Mouse (Mus musculus) C2C12 (cell line): ENCODE data around the gene Ly75. TPM values are rescaled to one million over a fixed set of nuclear protein-coding genes. Genes with fewer than 3 reads are reported as not detected.

Experiments used
- H3K27me3 ChIP-seq: one replicate; pipeline ENCODE4 v1.6.1; 2011; ENCODE audit not compliant: control insufficient read depth, insufficient read depth, insufficient read length
- H3K36me3 ChIP-seq: one replicate; pipeline ENCODE4 v1.6.1; 2011; ENCODE audit not compliant: control insufficient read depth, insufficient read depth
- H3K4me3 ChIP-seq: one replicate; pipeline ENCODE4 v1.5.1; 2011; ENCODE audit warnings: mild to moderate bottlenecking, control low read depth; ENCODE audit not compliant: poor library complexity, insufficient read depth, severe bottlenecking
- H3K79me2 ChIP-seq: one replicate; pipeline ENCODE4 v1.6.1; 2011; ENCODE audit not compliant: control insufficient read depth, insufficient read depth
- H3K79me3 ChIP-seq: one replicate; pipeline ENCODE4 v1.6.1; 2011; ENCODE audit warnings: low read depth, control low read depth
- H3ac ChIP-seq: one replicate; pipeline ENCODE3; 2011; ENCODE audit warnings: low read depth; ENCODE audit not compliant: control insufficient read depth, insufficient read length
- CEBPB ChIP-seq: IDR thresholded peaks from one replicate; pipeline ENCODE4 v1.6.1; 2011; ENCODE audit warnings: low read depth, mild to moderate bottlenecking, control low read depth, moderate library complexity
- CTCF ChIP-seq: IDR thresholded peaks from one replicate; pipeline ENCODE4 v1.5.1; 2011; ENCODE audit not compliant: control insufficient read depth, insufficient read depth, insufficient read length
- FOSL1 ChIP-seq: IDR thresholded peaks from one replicate; pipeline ENCODE4 v1.8.0; 2011; ENCODE audit warnings: mild to moderate bottlenecking, low read length; ENCODE audit not compliant: poor library complexity, insufficient read depth, severe bottlenecking
- MAX ChIP-seq: IDR thresholded peaks from one replicate; pipeline ENCODE4 v1.6.1; 2011; ENCODE audit warnings: mild to moderate bottlenecking, control low read depth
- MYOD1 ChIP-seq: IDR thresholded peaks from one replicate; pipeline ENCODE4 v1.6.1; 2011; ENCODE audit warnings: low read depth; ENCODE audit not compliant: control insufficient read depth, insufficient read length
- MYOG ChIP-seq: IDR thresholded peaks from one replicate; pipeline ENCODE4 v1.6.1; 2011; ENCODE audit not compliant: control insufficient read depth, insufficient read length; ENCODE audit errors: extremely low read depth
- USF1 ChIP-seq: IDR thresholded peaks from one replicate; pipeline ENCODE4 v1.6.1; 2011; ENCODE audit warnings: low read depth, mild to moderate bottlenecking, control low read depth, moderate library complexity
- polyA plus RNA-seq: library from polyadenylated mRNA; unstranded; fragments of >200 nt; fragmentation: generic; extraction: Trizol; gene quantifications from one replicate; pipeline ENCODE4 v1.2.1, GENCODE M21; 2012; ENCODE audit warnings: missing spikeins

Gene Ly75
- polyA plus RNA-seq, 1 experiment = 8.7 TPM

DNA sequence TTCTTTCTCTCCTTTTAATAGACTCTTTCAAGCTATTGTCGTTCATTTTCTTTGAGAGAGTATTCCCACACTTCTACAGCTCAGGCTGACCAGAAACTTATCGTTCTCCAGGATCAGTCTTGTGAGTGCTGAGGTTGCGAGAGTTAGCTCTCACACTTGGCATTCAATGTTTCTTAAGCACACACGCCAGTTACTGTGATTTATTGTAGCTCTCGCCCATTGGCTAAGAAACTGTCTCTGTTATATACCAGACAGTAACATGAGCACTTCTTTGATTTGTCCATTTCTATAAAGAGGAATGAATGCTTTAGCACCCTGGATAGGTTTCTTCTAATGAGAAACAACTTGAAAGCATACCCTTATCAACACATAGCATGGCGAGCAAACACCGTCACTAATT lies 15.2 kb downstream of the Ly75 start:
- no peak overlapping the region for H3ac ChIP-seq
- TF ChIP-seq MYOG (no peak), MAX (no peak), FOSL1 (no peak), CTCF (no peak), USF1 (no peak), CEBPB (no peak), MYOD1 (no peak)
- H3K36me3 ChIP-seq = peaks cover 14% of the 10 kb centered on the region
- no peak overlapping the region for H3K4me3 ChIP-seq
- no peaks in the 10 kb centered on the region for H3K27me3 ChIP-seq
- no peaks in the 10 kb centered on the region for H3K79me3 ChIP-seq
- H3K79me2 ChIP-seq = peaks cover 7% of the 10 kb centered on the region

DNA sequence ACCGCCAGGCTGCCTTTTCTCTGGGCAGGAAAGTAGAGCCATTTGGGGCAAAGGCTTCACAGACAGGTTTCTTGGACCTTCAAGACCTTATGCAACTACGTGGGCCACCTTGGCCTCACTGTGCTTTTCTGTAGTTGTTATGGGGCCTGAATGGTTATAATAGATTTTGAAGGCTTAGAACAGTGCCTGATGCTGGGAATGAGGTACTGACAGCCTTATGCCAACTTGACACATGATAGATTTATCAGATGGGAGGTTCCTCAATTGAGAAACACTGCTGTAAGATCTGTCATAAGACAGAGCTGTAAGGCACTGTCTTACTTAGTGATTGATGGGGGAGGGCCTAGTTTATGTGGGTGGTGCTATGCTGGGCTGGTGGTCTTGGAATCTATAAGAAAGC lies 15.9 kb downstream of the Ly75 start:
- no peaks in the 10 kb centered on the region for H3K79me3 ChIP-seq
- no peak overlapping the region for H3K4me3 ChIP-seq
- H3K36me3 ChIP-seq = peaks cover 21% of the 10 kb centered on the region
- H3ac ChIP-seq = no peak overlapping the region
- peaks cover 7% of the 10 kb centered on the region for H3K79me2 ChIP-seq
- no peaks in the 10 kb centered on the region for H3K27me3 ChIP-seq
- no peak for TF ChIP-seq CTCF
- no peak for TF ChIP-seq USF1
- no peak for TF ChIP-seq MAX
- TF ChIP-seq FOSL1 = no peak
- no peak for TF ChIP-seq MYOG
- TF ChIP-seq MYOD1 = no peak
- TF ChIP-seq CEBPB = no peak

DNA sequence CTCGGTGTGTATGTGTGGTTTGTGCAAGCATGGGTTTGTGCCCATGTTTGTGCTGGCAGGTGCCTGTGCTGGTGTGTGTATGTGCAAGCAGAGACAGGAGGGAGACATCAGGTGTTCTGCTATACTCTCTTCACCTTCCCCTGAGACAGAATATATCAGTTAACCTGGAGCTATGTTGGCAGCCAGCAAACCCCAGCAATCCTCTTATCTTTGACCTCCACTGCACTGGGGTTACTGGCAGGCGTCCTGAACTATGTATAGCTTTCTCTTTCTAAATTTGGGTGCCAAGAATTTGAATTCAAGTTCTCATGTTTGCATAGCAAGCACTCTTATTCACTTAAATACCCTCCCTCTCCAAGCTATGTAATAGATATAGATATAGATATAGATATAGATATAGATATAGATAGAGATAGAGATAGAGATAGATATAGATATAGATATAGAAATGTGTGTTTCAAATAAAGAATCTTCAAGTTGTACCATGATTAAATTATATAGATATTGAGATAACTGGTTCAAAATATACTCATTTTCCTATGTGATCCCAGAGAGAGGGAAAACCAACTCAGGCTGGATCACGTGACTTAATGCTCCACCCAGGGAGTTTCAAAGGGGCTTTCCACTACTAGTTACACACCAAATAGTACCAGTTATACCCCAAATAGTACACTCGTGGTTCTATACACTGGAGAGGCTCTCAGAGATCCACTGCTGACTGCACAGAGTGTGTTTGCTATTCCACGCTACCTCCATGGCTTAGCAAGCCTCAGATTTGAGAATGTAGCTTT lies 17.1 kb downstream of the Ly75 start:
- Histone ChIP-seq H3K4me3 (no peak overlapping the region), H3K36me3 (peaks cover 19% of the 10 kb centered on the region), H3ac (no peak overlapping the region), H3K27me3 (no peaks in the 10 kb centered on the region), H3K79me2 (peaks cover 7% of the 10 kb centered on the region), H3K79me3 (no peaks in the 10 kb centered on the region)
- TF ChIP-seq CTCF (no peak), USF1 (no peak), MAX (no peak), MYOD1 (no peak), MYOG (no peak), FOSL1 (no peak), CEBPB (no peak)

DNA sequence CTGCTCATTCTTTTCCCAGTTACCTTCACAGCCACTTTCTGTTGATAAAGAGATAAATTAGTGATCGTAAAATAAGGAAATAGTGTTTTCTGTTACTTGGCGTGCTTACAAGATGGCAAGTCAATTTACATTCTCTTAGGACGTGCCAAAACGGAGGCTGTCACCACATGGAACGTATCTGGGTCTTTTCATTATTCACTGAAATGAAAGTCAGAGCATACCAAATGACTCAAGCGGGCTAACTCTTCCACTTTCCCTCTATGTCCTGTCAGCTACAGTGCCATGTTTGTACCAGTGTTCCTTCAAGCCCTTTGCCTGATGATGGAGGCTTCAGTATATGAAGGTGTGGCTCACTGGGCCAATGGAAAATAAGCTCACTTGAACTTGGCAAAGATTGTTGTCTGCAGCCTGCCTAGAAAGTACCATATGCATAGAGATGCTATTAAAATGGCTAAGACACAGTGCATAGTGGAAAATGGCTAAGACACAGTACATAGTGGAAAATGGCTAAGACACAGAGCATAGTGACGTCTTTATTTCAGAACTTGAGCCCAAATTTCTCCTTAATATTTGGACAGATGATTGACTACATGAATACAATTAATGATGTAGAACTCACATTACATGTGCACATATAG lies 17.8 kb downstream of the Ly75 start:
- Histone ChIP-seq H3K79me3 (no peaks in the 10 kb centered on the region), H3K27me3 (no peaks in the 10 kb centered on the region), H3ac (no peak overlapping the region), H3K36me3 (peaks cover 19% of the 10 kb centered on the region), H3K4me3 (no peak overlapping the region), H3K79me2 (peaks cover 7% of the 10 kb centered on the region)
- TF ChIP-seq MAX (no peak), USF1 (no peak), CTCF (no peak), MYOG (no peak), FOSL1 (no peak)

DNA sequence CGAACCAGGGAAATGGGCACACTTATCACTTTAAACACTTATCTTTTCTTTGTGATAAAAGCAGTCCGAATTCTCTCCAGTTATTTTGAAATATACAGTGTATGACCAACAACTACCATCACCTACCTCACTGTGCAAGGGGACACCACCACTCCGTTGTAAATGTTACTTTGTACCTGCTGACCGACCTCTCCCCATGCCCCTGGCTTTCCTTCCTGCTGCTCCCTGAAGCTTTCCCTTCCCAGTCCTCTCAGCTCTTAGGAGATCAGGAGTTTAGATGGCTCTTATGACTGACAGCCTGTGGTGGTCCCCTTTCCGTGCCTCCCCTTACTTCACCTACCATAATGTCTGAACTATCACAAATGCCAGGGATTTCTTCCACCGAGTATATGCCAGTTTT lies 21.0 kb downstream of the Ly75 start:
- Histone ChIP-seq H3K27me3 (no peaks in the 10 kb centered on the region), H3K4me3 (no peak overlapping the region), H3K36me3 (peaks cover 30% of the 10 kb centered on the region), H3K79me3 (no peaks in the 10 kb centered on the region), H3K79me2 (no peaks in the 10 kb centered on the region), H3ac (no peak overlapping the region)
- TF ChIP-seq MYOD1 (no peak), FOSL1 (no peak), MYOG (no peak), CTCF (no peak), MAX (no peak), USF1 (no peak), CEBPB (no peak)
